Mouse (Mus musculus) hindbrain, postnatal 0 days (tissue): ENCODE measurements around the gene N4bp3. TPM values are rescaled to one million over a fixed set of nuclear protein-coding genes. Genes with fewer than 3 reads are reported as not detected.
A peak's percentile ranks its signal among the peaks of the same experiment; 100 is the strongest.
"Not testable (repeated sequence)": the region's sequence is repeated elsewhere in the genome, so short reads cannot be mapped to it uniquely, and the experiment has no call there.

Experiments
- ATAC-seq: fragments of 200-750 bp; cut with Nextera tagmentation; 2 replicates; pipeline ENCODE4 v1.8.0; 2017; ENCODE audit warnings: mild to moderate bottlenecking, moderate TSS enrichment, moderate library complexity
- DNase-seq: peaks from one replicate; pipeline ENCODE4 v3.0.0-alpha.2; 2015; ENCODE audit warnings: low spot score
- H3K27ac ChIP-seq: fragments of 300-500 bp; sonication (generic); 2 replicates; pipeline ENCODE4 v1.5.1; 2014; ENCODE audit warnings: mild to moderate bottlenecking
- H3K27me3 ChIP-seq: fragments of 300-500 bp; sonication (generic); 2 replicates; pipeline ENCODE4 v1.6.1; 2014; ENCODE audit warnings: low read length, mixed read lengths; ENCODE audit not compliant: insufficient read depth
- H3K36me3 ChIP-seq: fragments of 300-500 bp; sonication (generic); 2 replicates; pipeline ENCODE4 v1.6.1; 2014; ENCODE audit warnings: low read length, mixed read lengths; ENCODE audit not compliant: insufficient read depth
- H3K4me1 ChIP-seq: fragments of 300-500 bp; sonication (generic); 2 replicates; pipeline ENCODE4 v1.6.1; 2014; ENCODE audit warnings: antibody characterized with exemption, low read length, mixed read lengths; ENCODE audit not compliant: insufficient read depth
- H3K4me2 ChIP-seq: fragments of 300-500 bp; sonication (generic); 2 replicates; pipeline ENCODE4 v1.6.1; 2014; ENCODE audit warnings: low read depth, mild to moderate bottlenecking, low read length, moderate library complexity, mixed read lengths
- H3K4me3 ChIP-seq: fragments of 300-500 bp; sonication (generic); 2 replicates; pipeline ENCODE4 v1.5.1; 2014; ENCODE audit warnings: low read length
- H3K9ac ChIP-seq: fragments of 300-500 bp; sonication (generic); replicated peaks from 2 replicates; pipeline ENCODE4 v1.6.1; 2014; ENCODE audit warnings: mild to moderate bottlenecking, low read length, moderate library complexity, mixed read lengths
- H3K9me3 ChIP-seq: fragments of 300-500 bp; sonication (generic); 2 replicates; pipeline ENCODE4 v1.6.1; 2016; ENCODE audit warnings: low read length, mixed read lengths
- CTCF ChIP-seq: IDR thresholded peaks from 2 replicates; pipeline ENCODE4 v1.5.1; 2016; ENCODE audit warnings: antibody characterized with exemption, control low read depth, low read depth
- WGBS: fragments of 180-500 bp; shearing (Covaris S2); extraction: QIAGEN DNeasy Blood & Tissue Kit; methylation state at CpG from one replicate; pipeline ENCODE4 v1.1.7; 2014; 5-methylcytosine and 5-hydroxymethylcytosine counted together
- polyA plus RNA-seq: library from polyadenylated mRNA; unstranded; fragments of >200 nt; fragmentation: Nextera tagmentation; extraction: Ambion mirVana; gene quantifications from 2 replicates; pipeline ENCODE4 v1.2.1, GENCODE M21; 2015
- total RNA-seq: library from RNA; depleted of rRNA; stranded (reverse); fragments of >200 nt; gene quantifications from 2 replicates; pipeline ENCODE4 v1.2.3, GENCODE M21; 2014; rRNA removed

The N4bp3 gene
- 48.0 and 55.6 TPM in 2 replicates for total RNA-seq
- polyA plus RNA-seq = 29.0 and 30.3 TPM in 2 replicates

GRCm38 (mm10) chr11:51650691-51651515, at the start of gene N4bp3, which contains the start of gene D930048N14Rik:
Gene N4bp3, minus strand, starts transcription at chr11:51650842.
Gene D930048N14Rik, plus strand, starts transcription at chr11:51650954.
- Histone ChIP-seq H3K9me3 (no peaks in the 10 kb centered on the region), H3K9ac (peak within 1 kb of the TSS; percentile 81), H3K4me3 (peak within 1 kb of the TSS; percentile 72), H3K27me3 (no peaks in the 10 kb centered on the region), H3K27ac (peak within 1 kb of the TSS; percentile 56; the same call in 1 of the 2 replicates), H3K4me2 (peak within 1 kb of the TSS; percentile 85), H3K36me3 (no peaks in the 10 kb centered on the region), H3K4me1 (peaks cover 4% of the 10 kb centered on the region; the same call in 1 of the 2 replicates)
- DNase-seq (peak; percentile 73), ATAC-seq (peak; percentile 69)
- WGBS = 2% methylated on average over 56 of the region's 70 CpGs
- TF ChIP-seq CTCF = no peak

- Histone ChIP-seq H3K27ac (no peak overlapping the region), H3K36me3 (peaks cover 31% of the 10 kb centered on the region), H3K9ac (no peak overlapping the region), H3K4me2 (no peak overlapping the region), H3K9me3 (no peaks in the 10 kb centered on the region), H3K4me1 (no peaks in the 10 kb centered on the region), H3K4me3 (no peak overlapping the region), H3K27me3 (no peaks in the 10 kb centered on the region)
- TF ChIP-seq CTCF = no peak
- ATAC-seq (no peak), DNase-seq (no peak)
- WGBS = 93% methylated on average over 3 of the region's 3 CpGs
Measured at GRCm38 (mm10) chr11:51694984-51695383, 44.3 kb upstream of the N4bp3 start.

- DNase-seq, H3K4me1 ChIP-seq, H3K4me3 ChIP-seq, H3K27ac ChIP-seq, ATAC-seq, H3K4me2 ChIP-seq, H3K36me3 ChIP-seq, H3K27me3 ChIP-seq, H3K9ac ChIP-seq, H3K9me3 ChIP-seq: not testable (repeated sequence)
- 100% methylated on average over 1 of the region's 3 CpGs for WGBS
Measured at GRCm38 (mm10) chr11:51690597-51690996, 40.0 kb upstream of the N4bp3 start.

- Histone ChIP-seq H3K9me3 (no peaks in the 10 kb centered on the region), H3K4me2 (peak overlapping the region; percentile 86), H3K27ac (peak overlapping the region; percentile 99), H3K4me3 (peak overlapping the region; percentile 79), H3K27me3 (no peaks in the 10 kb centered on the region), H3K36me3 (peaks cover 3% of the 10 kb centered on the region; the same call in 1 of the 2 replicates), H3K9ac (peak overlapping the region; percentile 69), H3K4me1 (no peaks in the 10 kb centered on the region; the same call in 1 of the 2 replicates)
- no peak for TF ChIP-seq CTCF
- 23% methylated on average over 6 of the region's 6 CpGs for WGBS
- ATAC-seq (no peak), DNase-seq (no peak)
Measured at GRCm38 (mm10) chr11:51689343-51689742, 38.7 kb upstream of the N4bp3 start.

- peak; percentile 100 for DNase-seq
- Histone ChIP-seq H3K27ac (peak within 1 kb of the TSS; percentile 99), H3K4me2 (peak within 1 kb of the TSS; percentile 86), H3K27me3 (no peaks in the 10 kb centered on the region), H3K4me3 (peak within 1 kb of the TSS; percentile 79), H3K9me3 (no peaks in the 10 kb centered on the region), H3K4me1 (no peaks in the 10 kb centered on the region; the same call in 1 of the 2 replicates), H3K36me3 (peaks cover 3% of the 10 kb centered on the region; the same call in 1 of the 2 replicates), H3K9ac (peak within 1 kb of the TSS; percentile 69)
- peak; percentile 99 for ATAC-seq
- no peak for TF ChIP-seq CTCF
- WGBS = under 1% methylated on average over 60 of the region's 60 CpGs
Measured at GRCm38 (mm10) chr11:51688330-51689328, 38.0 kb upstream of the N4bp3 start, which contains the start of gene 0610009B22Rik. Gene 0610009B22Rik, minus strand, starts transcription at chr11:51688874.

GRCm38 (mm10) chr11:51681976-51682374, 31.3 kb upstream of the N4bp3 start:
- DNase-seq = no peak
- no peak for TF ChIP-seq CTCF
- Histone ChIP-seq H3K36me3 (no peaks in the 10 kb centered on the region), H3K27ac (no peak overlapping the region), H3K27me3 (no peaks in the 10 kb centered on the region), H3K4me1 (no peaks in the 10 kb centered on the region), H3K9me3 (no peaks in the 10 kb centered on the region), H3K4me3 (no peak overlapping the region), H3K9ac (no peak overlapping the region), H3K4me2 (no peak overlapping the region)
- 39% methylated on average over 8 of the region's 8 CpGs for WGBS
- ATAC-seq = no peak
